Mouse (Mus musculus) limb, embryonic 12.5 days (tissue): ENCODE data around the gene Elp4. TPM values are rescaled to one million over a fixed set of nuclear protein-coding genes. Genes with fewer than 3 reads are reported as not detected.
A peak's percentile ranks its signal among the peaks of the same experiment; 100 is the strongest.

Experiments used
- ATAC-seq: fragments of 200-750 bp; cut with Nextera tagmentation; 2 replicates; pipeline ENCODE4 v1.8.0; 2017; ENCODE audit warnings: low read depth, moderate TSS enrichment; ENCODE audit not compliant: insufficient number of reproducible peaks, insufficient read depth, low FRiP score, low TSS enrichment
- H3K27ac ChIP-seq: fragments of 300-500 bp; sonication (generic); 2 replicates; pipeline ENCODE4 v1.5.1; 2016; ENCODE audit warnings: mild to moderate bottlenecking, moderate library complexity
- H3K27me3 ChIP-seq: fragments of 300-500 bp; sonication (generic); 2 replicates; pipeline ENCODE4 v1.6.1; 2016; ENCODE audit warnings: mild to moderate bottlenecking, moderate library complexity
- H3K36me3 ChIP-seq: fragments of 300-500 bp; sonication (generic); 2 replicates; pipeline ENCODE4 v1.6.1; 2016; ENCODE audit warnings: mild to moderate bottlenecking, moderate library complexity
- H3K4me1 ChIP-seq: fragments of 300-500 bp; sonication (generic); replicated peaks from 2 replicates; pipeline ENCODE4 v1.6.1; 2016
- H3K4me2 ChIP-seq: fragments of 300-500 bp; sonication (generic); 2 replicates; pipeline ENCODE4 v1.6.1; 2016; ENCODE audit warnings: mild to moderate bottlenecking, moderate library complexity
- H3K4me3 ChIP-seq: fragments of 300-500 bp; sonication (generic); replicated peaks from 2 replicates; pipeline ENCODE4 v1.5.1; 2016; ENCODE audit warnings: mild to moderate bottlenecking
- H3K9ac ChIP-seq: fragments of 300-500 bp; sonication (generic); replicated peaks from 2 replicates; pipeline ENCODE4 v1.6.1; 2016; ENCODE audit warnings: mild to moderate bottlenecking, moderate library complexity
- H3K9me3 ChIP-seq: fragments of 300-500 bp; sonication (generic); 2 replicates; pipeline ENCODE4 v1.6.1; 2016; ENCODE audit warnings: mild to moderate bottlenecking, moderate library complexity
- WGBS: fragments of 180-500 bp; shearing (Covaris S2); methylation state at CpG from one replicate; pipeline ENCODE4 v1.1.7; 2016; 5-methylcytosine and 5-hydroxymethylcytosine counted together
- polyA plus RNA-seq: library from polyadenylated mRNA; unstranded; fragments of >200 nt; fragmentation: Nextera tagmentation; extraction: Ambion mirVana; gene quantifications from 2 replicates; pipeline ENCODE4 v1.2.1, GENCODE M21; 2016

The Elp4 gene
- polyA plus RNA-seq, 1 experiment from 2014 or later: 49.8 TPM

- H3K36me3 ChIP-seq: no peaks in the 10 kb centered on the region
- H3K27me3 ChIP-seq: peaks cover 90% of the 10 kb centered on the region
- under 1% methylated on average over 25 of the region's 25 CpGs for WGBS
- H3K9ac ChIP-seq: no peak overlapping the region
- 0 out of 2 replicates have a peak overlapping the region, but pooled peaks have one; percentile 41 for H3K4me2 ChIP-seq
- no peaks in the 10 kb centered on the region for H3K9me3 ChIP-seq
- H3K4me1 ChIP-seq: peaks cover 21% of the 10 kb centered on the region
- ATAC-seq: no peak
- H3K27ac ChIP-seq: no peak overlapping the region
- H3K4me3 ChIP-seq: no peak overlapping the region
Observed at GRCm38 (mm10) chr2:105688436-105689303, 215.7 kb downstream of the Elp4 start.

GRCm38 (mm10) chr2:105688011-105688410 lies 216.4 kb downstream of the Elp4 start:
- H3K4me2 ChIP-seq: 0 out of 2 replicates have a peak overlapping the region, but pooled peaks have one; percentile 3
- WGBS: under 1% methylated on average over 17 of the region's 17 CpGs
- no peaks in the 10 kb centered on the region for H3K9me3 ChIP-seq
- H3K9ac ChIP-seq: no peak overlapping the region
- peaks cover 21% of the 10 kb centered on the region for H3K4me1 ChIP-seq
- no peak overlapping the region for H3K27ac ChIP-seq
- H3K4me3 ChIP-seq: peak overlapping the region; percentile 0; the same call in 1 of the 2 replicates
- ATAC-seq: no peak
- peaks cover 92% of the 10 kb centered on the region for H3K27me3 ChIP-seq
- no peaks in the 10 kb centered on the region for H3K36me3 ChIP-seq

- no peak overlapping the region for H3K4me2 ChIP-seq
- peaks cover 21% of the 10 kb centered on the region for H3K4me1 ChIP-seq
- H3K4me3 ChIP-seq: peak overlapping the region; percentile 0; the same call in 1 of the 2 replicates
- H3K9me3 ChIP-seq: no peaks in the 10 kb centered on the region
- WGBS: under 1% methylated on average over 13 of the region's 13 CpGs
- H3K36me3 ChIP-seq: no peaks in the 10 kb centered on the region
- H3K9ac ChIP-seq: no peak overlapping the region
- H3K27ac ChIP-seq: no peak overlapping the region
- H3K27me3 ChIP-seq: peaks cover 92% of the 10 kb centered on the region
- ATAC-seq: 0 out of 2 replicates have a peak, but pooled peaks have one; percentile 34
Observed at GRCm38 (mm10) chr2:105687317-105687991, 216.9 kb downstream of the Elp4 start.

- 1% methylated on average over 36 of the region's 36 CpGs for WGBS
- peaks cover 92% of the 10 kb centered on the region for H3K27me3 ChIP-seq
- H3K4me2 ChIP-seq: no peak overlapping the region
- no peaks in the 10 kb centered on the region for H3K9me3 ChIP-seq
- ATAC-seq: no peak
- peaks cover 27% of the 10 kb centered on the region for H3K4me1 ChIP-seq
- no peaks in the 10 kb centered on the region for H3K36me3 ChIP-seq
- no peak overlapping the region for H3K27ac ChIP-seq
- no peak overlapping the region for H3K9ac ChIP-seq
- H3K4me3 ChIP-seq: no peak overlapping the region
Observed at GRCm38 (mm10) chr2:105686363-105687316, 217.7 kb downstream of the Elp4 start.

- no peak overlapping the region for H3K9ac ChIP-seq
- peaks cover 34% of the 10 kb centered on the region for H3K4me1 ChIP-seq
- ATAC-seq: no peak
- no peak overlapping the region for H3K27ac ChIP-seq
- H3K4me2 ChIP-seq: no peak overlapping the region
- H3K36me3 ChIP-seq: no peaks in the 10 kb centered on the region
- under 1% methylated on average over 11 of the region's 11 CpGs for WGBS
- peaks cover 95% of the 10 kb centered on the region for H3K27me3 ChIP-seq
- H3K4me3 ChIP-seq: no peak overlapping the region
- H3K9me3 ChIP-seq: no peaks in the 10 kb centered on the region
Observed at GRCm38 (mm10) chr2:105685651-105686050, 218.7 kb downstream of the Elp4 start.

GRCm38 (mm10) chr2:105684991-105685650 lies 219.2 kb downstream of the Elp4 start:
- Histone ChIP-seq H3K9ac (no peak overlapping the region), H3K4me3 (no peak overlapping the region)

GRCm38 (mm10) chr2:105683771-105684410 lies 220.5 kb downstream of the Elp4 start:
- peaks cover 96% of the 10 kb centered on the region for H3K27me3 ChIP-seq
- no peak overlapping the region for H3K4me3 ChIP-seq
- H3K27ac ChIP-seq: no peak overlapping the region
- H3K4me1 ChIP-seq: peaks cover 30% of the 10 kb centered on the region
- H3K9me3 ChIP-seq: no peaks in the 10 kb centered on the region
- H3K9ac ChIP-seq: no peak overlapping the region
- no peak overlapping the region for H3K4me2 ChIP-seq
- ATAC-seq: no peak
- WGBS: under 1% methylated on average over 22 of the region's 22 CpGs
- H3K36me3 ChIP-seq: no peaks in the 10 kb centered on the region

More at GRCm38 (mm10) chr2:105684991-105685650, 219.2 kb downstream of the Elp4 start:
- H3K4me2 ChIP-seq: no peak overlapping the region
- peaks cover 96% of the 10 kb centered on the region for H3K27me3 ChIP-seq
- peaks cover 39% of the 10 kb centered on the region for H3K4me1 ChIP-seq
- no peak for ATAC-seq
- H3K36me3 ChIP-seq: no peaks in the 10 kb centered on the region
- H3K27ac ChIP-seq: no peak overlapping the region
- WGBS: 1% methylated on average over 11 of the region's 11 CpGs
- H3K9me3 ChIP-seq: no peaks in the 10 kb centered on the region

GRCm38 (mm10) chr2:105682634-105683351 lies 221.6 kb downstream of the Elp4 start:
- Histone ChIP-seq H3K9me3 (no peaks in the 10 kb centered on the region), H3K9ac (no peak overlapping the region), H3K36me3 (no peaks in the 10 kb centered on the region), H3K27me3 (peaks cover 96% of the 10 kb centered on the region), H3K4me3 (no peak overlapping the region), H3K27ac (no peak overlapping the region), H3K4me1 (peaks cover 24% of the 10 kb centered on the region), H3K4me2 (no peak overlapping the region)
- WGBS: 2% methylated on average over 21 of the region's 21 CpGs
- no peak for ATAC-seq

DNA sequence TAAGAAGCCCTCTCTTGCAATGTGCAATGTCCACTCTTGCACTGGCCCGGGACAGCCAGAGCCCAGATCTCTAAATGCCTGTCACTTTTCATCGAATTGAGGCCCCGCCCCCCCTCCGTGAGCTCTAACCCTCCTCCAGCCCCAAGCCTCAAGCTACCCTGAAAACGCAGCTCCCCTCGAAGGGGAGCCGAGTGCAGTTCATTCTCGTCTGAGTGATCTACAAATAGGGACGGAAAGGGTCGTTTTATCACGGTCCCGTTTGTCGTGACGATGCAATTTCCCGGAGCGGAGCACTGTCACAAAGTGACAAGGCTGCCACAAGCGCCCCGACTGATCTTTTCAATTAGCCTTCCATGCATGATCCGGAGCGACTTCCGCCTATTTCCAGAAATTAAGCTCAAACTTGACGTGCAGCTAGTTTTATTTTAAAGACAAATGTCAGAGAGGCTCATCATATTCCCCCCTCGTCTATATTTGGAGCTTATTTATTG lies 222.3 kb downstream of the Elp4 start:
- no peak for ATAC-seq
- Histone ChIP-seq H3K27me3 (peaks cover 96% of the 10 kb centered on the region), H3K27ac (no peak overlapping the region), H3K4me2 (no peak overlapping the region; the same call in 1 of the 2 replicates), H3K9ac (no peak overlapping the region), H3K36me3 (no peaks in the 10 kb centered on the region), H3K9me3 (no peaks in the 10 kb centered on the region), H3K4me3 (no peak overlapping the region), H3K4me1 (peaks cover 21% of the 10 kb centered on the region)
- under 1% methylated on average over 23 of the region's 23 CpGs for WGBS
